Mouse (Mus musculus) ovary, postnatal 14 days (tissue): ENCODE results near the gene Hoxb3.
A peak's percentile ranks its signal among the peaks of the same experiment; 100 is the strongest.

Experiments used
- DNase-seq: peaks from one replicate; pipeline ENCODE4 v3.0.0; 2022; ENCODE audit warnings: low spot score

Gene Hoxb3

DNA sequence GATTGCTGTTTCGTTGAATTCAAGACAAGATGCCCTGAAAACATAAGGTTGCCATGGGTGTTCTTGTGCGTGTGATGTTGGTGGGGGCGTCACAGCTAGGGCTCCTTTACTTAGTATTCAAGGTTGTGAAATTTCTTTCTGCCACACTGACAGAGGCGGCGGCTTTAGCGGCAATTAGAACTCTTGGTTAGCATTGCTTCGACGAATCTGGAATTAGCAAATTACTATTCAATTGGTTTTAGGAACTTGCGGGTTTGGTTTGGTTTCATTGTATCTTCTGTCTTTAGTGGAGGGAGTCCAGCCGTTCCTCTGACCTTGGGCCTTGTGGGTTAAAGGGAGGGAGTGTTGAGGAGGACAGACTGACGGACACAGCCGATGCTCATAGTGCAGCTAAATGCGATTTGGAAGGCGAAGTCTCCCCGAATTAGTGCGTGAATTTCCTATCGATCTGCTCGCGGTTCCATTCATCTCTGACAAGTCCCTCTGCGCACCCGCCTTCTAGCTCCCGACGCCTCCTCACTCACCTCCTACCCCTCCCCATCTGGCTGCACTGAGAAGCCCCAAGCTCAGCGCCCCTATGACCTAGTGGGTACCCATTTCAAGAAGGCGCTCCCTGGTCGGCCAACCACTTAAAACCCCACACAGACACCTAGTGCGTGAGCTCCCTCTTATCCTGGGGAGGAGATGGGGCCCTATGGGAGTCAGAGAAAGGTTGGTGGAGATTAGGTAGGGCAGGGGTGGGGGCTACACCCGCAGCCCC, 5.3 kb upstream of the Hoxb3 start, which contains the start of gene Hoxb4:
Gene Hoxb4, plus strand, starts transcription at position 660 of the 760 bp plus-strand sequence.
- DNase-seq: no peak

DNA sequence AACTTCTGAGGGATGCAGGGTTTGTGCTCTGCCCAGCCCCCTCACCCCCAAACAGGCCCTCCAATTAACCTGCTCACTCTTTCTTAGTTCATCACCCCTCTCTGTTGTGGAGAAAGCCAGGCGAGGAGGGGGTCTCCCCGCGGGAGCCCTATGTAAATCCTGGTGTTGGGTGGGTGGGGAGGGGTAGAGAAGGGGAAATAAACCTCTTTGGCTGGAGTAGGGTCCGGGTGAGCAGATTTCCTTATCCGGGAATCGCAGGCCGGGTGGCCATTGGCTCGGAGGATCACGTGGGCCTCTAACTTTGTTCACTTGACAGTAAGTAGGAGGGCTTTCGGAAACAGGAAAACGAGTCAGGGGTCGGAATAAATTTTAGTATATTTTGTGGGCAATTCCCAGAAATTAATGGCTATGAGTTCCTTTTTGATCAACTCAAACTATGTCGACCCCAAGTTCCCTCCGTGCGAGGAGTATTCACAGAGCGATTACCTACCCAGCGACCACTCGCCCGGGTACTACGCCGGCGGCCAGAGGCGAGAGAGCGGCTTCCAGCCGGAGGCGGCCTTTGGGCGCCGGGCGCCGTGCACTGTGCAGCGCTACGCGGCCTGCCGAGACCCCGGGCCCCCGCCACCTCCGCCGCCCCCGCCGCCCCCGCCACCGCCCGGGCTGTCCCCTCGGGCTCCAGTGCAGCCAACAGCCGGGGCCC, 4.6 kb upstream of the Hoxb3 start:
- DNase-seq: peak; percentile 54

DNA sequence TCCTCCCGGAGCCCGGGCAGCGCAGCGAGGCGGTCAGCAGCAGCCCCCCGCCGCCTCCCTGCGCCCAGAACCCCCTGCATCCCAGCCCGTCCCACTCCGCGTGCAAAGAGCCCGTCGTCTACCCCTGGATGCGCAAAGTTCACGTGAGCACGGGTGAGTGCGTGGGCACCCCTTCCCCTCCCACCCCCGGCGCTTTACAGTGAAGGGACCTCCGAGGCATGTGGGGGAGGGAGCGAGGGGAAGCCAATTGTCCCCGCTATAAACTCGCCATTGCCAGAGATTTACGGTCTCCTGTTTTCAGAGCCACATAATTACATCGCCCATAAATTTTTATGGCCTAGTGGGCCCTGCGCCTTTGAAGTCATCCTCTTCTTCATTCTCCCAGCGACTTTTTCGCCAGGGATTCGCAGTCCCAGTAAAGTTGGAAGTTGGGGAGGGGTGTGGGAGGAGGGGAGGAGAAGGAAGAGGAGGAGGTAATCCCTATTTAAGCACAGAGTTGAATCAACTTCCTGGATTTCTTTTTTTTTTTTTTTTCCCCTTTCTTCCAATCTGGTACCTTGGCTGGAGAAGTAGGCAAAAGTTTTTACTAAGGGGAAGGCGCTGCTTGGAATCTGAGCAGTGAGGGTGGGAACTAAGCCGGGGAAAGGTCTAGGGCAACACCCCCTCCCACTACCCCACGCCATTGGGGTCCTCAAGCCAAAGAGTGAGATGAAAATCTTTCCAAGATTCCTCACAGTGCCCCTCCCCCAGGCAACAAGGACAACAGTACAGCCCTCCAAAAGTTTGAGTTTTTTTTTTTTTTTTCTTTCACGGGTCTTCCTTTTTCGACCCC, 3.8 kb upstream of the Hoxb3 start:
- no peak for DNase-seq

DNA sequence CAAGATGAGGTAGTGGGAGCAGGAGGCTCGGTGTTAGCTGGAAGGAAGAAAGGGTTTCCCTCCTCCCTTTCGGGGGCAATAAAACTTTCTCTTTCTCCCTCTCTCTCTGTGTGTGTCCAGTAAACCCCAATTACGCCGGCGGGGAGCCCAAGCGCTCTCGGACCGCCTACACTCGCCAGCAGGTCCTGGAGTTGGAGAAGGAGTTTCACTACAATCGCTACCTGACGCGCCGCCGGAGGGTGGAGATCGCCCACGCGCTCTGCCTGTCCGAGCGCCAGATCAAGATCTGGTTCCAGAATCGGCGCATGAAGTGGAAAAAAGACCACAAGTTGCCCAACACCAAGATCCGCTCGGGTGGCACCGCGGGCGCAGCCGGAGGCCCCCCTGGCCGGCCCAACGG, 3.2 kb upstream of the Hoxb3 start:
- no peak for DNase-seq

DNA sequence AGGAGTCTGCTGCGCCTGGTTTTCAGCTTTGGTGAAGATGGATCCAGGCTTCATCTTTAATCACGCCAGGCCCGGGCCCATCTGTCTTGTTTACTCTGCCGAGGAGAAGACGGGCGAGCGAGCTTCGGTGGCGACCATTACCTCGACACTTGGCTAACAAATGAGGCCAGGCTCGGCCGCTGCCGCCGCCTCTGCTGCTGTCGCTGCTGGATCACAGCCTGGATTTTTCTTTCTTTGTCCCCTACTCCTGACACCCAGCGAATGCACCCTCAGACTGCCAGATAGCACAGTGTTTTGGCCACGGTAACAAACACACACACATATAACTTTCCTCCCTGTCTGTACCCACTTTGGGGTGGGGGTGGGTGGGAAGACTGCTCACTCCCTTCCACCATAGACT, 2.4 kb upstream of the Hoxb3 start:
- no peak for DNase-seq

DNA sequence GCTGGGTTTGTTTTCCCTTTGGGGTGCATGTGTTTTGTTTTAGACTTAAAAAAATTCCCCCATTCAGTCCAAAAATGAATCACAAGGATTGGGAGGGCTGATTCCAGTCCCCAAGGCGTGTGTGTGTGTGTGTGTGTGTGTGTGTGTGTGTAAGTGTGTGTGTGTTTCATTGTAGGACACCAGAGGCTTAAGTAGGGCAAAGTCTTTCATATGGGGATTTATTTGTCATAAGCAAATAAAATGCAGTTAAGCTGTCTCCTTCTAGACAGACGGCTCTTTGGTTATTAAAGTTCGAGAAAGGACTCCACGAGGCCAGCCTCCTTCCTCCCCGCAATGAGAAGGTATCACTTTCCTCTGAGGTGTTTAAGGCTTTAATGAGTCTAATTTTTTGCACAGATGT, 1.3 kb upstream of the Hoxb3 start:
- no peak for DNase-seq

DNA sequence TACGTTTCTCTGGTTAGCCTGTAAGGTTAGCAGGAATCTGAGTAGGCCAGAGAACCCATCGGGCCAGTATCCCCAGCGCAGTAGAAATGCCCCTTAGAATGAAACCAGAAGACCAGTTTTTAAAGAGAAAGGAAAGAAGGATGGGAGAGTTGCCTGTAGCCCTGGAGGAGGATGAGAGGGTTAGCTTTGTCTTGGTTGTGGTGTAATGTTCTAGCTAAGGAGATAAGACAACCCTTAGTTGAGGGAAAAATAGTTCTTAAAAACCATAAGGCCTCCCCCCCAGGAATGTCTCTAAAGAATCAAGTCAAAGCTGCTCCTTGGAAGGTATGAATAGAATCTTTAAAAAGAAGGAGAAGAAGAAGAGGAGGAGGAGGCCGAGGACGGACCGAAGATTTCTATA, 388 bp upstream of the Hoxb3 start:
- DNase-seq: no peak

DNA sequence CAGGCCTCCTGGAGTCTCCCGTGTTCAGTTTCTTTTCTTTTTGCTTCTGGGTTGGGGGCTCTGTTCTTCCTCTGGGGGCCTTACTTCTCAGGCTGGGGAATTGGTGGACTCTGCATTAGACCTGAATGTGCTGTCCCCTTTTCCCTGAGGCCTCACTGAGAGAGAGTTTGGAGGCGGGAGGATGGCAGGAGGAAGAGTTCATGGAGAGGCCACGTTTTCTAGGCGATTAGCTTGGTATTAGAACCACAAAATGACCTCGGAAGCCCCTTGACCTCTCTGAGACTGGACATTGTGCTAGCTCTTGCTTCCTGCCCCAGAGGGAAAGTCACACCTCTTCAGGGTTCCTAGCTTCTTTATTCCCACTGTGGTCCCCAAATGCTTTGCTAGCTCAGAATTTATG, 999 bp downstream of the Hoxb3 start:
- DNase-seq: no peak

DNA sequence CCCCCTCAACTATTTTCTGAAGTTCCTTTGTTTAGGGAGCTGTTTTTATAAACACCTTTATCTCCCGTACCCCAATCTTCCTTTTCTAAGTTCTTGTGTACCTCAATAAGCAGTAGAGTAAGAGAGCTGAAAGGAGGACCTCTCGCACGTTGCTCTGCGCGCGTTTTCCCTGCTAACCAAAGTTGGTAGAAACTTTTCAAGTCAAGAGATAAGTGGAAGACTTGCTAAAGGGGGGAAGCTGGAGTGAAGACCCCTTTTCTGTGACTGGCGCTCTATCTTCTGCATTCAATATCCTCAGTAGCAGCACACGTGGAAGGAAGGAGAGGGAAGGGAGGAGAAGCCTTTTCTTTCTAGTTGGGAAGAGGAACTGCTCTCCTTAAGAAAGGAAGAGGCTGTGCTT, 1.8 kb downstream of the Hoxb3 start:
- no peak for DNase-seq

DNA sequence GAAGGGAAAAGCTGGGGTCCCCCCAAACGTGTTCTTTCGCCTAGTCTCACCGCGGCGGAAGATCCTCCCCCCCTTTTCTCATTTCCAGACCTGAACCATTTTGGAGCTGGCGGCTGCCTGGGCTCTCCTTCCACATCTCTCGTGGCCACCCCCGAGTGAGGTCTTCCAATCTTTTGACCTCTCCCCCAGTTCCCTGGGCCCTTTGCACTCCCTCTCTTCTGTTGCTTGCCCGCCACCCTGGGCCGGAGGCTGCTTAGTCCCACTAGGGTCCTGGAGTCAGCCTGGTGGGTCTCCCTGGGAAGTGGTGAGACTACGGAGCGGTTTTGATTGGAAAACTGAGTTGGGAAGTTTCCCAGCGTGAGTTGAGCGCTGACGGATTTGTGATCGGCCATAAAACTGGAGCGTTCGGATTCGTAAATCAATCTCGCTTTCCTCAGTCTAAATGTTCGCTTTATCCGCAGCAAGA, 2.7 kb downstream of the Hoxb3 start:
- DNase-seq: no peak

DNA sequence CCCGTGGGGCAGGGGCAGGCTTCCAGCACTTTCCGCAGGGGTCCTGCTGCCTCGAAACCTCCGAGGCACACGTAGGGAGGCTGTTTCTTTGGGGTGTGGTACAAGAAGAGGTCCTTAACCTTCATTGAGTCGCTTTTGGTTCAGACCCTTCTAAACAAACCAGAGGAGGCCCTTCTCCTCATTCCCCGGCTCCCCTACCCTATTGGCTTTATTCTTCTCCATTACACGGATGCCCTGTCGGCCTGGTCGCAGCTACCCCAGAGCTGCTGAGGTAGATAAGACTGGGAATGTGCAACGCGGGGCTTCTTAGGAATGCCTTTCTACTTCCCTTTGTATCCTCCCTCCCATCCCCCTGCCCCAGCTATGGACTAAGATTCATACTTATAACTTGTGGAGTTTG, 3.6 kb downstream of the Hoxb3 start:
- no peak for DNase-seq

DNA sequence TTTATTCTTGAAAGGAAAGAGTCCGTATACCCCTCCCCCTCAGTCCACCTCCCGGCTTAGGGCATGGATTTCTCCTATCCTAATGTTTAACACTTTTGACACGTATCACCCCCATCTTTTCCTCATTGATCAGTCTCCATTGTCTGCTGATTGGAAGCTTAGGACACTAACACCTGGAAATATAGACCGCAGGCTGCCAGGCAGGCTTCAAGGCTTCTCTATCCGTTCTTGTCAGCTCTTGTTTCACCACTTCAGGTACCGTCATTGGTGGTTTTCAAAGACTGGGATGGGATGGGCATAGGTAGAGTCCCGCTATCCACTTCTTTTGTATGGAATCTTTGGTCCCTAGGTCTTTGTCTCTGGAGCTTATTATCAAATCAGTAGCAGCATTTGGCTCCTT, 4.0 kb downstream of the Hoxb3 start:
- DNase-seq: no peak

DNA sequence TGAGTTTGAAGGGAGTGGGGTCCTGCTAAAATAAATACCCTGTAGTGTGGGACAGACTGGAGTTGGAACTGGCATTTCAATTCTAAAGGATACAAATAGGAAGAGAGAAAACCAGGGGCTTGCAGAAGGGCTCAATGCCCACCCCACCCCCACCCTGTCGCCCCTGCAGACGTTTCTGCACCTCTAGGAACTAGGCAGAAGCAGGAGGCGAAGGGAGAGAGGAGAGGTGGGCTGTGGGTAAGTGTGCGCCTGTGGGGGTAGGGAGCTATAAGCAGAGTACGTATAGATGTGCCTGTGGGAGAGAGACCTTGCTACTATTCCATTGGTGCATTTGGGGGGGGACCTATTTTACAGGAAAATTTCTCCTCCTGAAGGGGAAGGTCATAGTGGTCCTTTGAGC, 4.6 kb downstream of the Hoxb3 start:
- no peak for DNase-seq

DNA sequence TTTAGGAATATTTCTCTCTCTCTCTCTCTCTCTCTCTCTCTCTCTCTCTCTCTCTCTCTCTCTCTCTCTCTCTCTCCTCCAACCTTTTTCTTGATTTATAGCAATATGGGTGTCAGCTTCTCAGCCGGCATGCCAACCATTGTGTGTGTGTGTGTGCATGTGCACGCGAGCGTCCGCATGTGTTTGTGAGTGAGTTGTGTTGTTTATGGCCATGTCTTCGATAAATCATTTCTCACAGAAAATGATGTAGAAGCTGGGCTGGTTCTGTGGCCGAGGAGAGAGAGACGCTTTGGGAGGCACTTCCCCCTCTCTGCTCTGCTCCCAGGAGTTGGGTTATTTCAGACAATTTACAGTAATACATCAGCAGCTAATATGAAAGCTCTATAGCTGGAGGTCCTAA, 5.5 kb downstream of the Hoxb3 start:
- no peak for DNase-seq

DNA sequence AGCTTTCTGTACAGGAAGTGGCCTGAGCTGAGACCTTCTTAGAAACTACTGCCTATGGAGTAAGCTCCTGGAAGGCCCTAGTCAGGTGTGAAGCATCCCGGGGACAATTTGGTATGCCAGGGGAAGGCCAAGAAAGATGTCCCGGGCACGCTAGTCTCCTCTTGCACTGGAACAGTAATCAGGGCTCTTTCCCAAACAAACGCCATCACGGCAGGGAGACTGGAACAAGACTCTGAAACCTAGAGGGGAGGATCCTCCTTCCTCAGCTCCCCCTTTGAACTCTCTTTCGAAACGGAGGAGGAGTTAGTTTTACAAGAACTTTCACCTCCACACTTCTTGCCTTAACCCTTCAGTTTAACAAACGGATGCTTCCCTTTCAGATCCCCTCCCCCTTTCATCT, 9.0 kb downstream of the Hoxb3 start:
- no peak for DNase-seq

DNA sequence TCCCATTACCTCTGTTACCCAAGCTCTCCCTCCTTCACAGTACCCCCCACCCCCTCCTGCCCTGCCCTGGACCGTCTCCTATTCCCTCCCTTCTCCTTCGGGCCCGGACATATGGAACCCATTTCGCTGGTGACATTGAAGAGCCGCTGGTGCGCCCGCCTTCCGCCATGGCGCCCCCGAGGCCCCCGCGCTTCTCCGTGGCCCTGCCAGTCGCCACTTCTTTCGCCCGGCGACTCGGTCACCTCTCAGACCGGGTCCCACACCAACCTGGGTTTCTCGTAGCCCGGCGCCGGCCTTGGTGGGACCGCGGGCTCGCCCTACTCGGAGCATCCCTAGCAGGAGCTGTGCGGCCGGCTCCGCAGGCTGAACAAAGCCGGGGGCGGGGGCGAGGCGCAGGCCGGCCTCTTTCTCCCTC, 9.5 kb downstream of the Hoxb3 start:
- DNase-seq: no peak

DNA sequence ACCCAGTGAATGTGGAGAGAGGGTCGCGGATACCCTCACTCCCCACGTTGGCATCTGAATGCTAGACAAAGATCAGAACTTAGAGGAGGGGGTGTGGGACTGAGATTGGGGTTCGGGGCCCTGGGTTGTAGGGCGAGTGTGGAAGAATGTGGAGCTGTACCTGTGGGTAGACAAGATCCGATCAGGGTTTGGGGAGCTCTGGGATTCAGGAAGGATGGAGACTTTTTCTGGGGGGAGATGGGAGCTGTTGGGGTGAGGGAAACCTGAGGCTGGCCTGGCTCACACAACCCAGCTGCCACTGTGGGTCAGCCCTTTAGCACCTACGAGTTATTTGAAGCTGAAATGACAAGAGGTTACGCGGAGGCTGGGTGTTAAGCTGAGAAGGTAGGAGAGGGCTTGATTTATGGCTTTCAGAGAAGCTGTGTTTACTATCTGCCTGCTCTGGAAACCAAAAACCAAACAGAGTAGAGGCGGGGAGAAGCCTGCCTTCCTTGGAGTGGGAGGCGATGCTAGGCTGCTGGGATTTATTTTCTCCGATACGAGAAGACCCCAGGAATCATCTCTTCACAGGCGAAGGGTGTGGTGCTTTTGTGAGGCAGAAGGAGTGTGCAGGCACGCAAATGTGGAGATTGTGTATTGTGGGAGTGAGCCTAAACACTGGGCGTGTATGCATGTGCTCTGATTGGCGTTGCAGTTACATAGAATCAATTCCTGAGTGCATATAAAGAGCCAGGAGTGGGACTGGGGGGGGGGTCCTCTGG, 10.3 kb downstream of the Hoxb3 start:
- DNase-seq: no peak

DNA sequence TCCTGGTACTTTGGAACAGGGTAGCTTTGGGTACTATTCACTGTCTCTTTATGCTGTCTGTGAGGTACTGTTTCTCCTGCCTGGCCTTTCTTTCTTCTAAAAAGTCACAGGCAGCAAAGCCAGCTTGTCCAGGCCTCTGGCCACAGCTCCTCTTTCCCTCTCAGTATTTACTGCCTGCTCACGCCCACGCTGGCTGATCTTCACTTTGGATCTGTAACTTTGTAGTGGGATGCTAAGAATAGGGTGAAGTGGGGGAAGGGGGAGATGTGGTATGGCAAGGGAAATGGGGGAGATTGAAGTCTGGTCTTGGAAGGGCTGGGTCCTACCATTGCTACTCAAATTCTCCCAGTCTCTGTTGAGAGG, 10.9 kb downstream of the Hoxb3 start:
- no peak for DNase-seq

DNA sequence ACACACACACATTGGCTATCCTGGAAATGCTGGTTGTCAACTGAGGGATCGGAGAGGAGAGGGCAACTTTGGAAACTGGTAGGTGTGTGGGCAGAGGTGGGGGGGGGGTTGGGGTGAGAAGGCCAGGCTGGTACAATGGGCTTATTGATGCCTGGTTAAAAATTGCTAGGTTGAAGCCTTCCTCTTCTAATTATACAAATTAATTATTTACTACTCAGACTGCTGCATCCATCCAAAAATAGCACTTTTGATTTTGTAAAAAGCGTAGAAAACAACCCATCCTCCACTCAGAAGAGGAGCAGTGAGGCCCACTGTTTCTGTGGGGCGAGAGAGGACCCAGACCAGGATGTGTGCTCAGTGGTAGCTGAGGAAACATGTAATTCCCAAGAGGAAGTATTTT, 11.9 kb downstream of the Hoxb3 start:
- DNase-seq: no peak

DNA sequence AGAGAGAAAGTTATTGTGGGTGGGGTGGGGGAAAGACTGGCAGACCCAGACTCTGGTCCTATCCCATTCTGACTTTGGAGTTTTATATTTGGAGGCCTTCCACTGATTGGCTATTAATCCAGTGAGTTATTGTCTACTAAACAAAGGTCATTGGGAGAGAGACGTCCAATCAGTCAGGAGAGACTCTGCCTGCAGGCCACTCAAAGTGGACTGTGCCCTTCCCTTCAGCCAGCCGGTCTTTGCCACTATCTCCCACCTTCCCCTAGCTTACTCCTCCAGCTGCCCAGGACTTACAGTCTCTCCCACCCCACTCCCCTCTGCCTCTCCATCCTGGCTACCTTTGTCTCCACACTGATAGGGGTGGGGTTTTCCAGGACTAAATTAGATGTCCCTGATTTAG, 13.5 kb downstream of the Hoxb3 start:
- no peak for DNase-seq

DNA sequence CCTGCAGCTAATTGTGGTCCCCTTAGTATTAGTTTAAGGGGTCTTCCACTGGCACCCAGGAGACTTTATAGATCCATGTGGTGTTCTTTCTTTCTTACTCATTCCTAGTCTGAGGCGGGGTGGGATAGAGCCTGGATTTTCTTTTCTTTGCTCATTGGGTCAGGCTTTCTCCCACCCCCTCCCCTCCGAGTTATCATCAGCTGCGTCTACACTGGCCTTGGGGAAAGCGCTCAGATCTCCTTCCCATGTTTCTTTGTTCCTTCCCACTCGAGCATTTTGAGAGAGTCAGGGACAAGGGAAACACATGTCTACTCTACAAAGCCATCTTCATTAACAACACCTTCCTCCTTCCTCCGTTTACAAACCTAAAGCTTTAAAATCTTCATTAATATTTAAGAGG, 13.9 kb downstream of the Hoxb3 start:
- no peak for DNase-seq
